Mouse (Mus musculus): ENCODE results near the gene C2cd5.
"Not testable (repeated sequence)": the region's sequence is repeated elsewhere in the genome, so short reads cannot be mapped to it uniquely, and the experiment has no call there.

C2cd5 gene

GRCm38 (mm10) chr6:143099681-143100382 is at the start of gene C2cd5:
C2cd5 (minus strand) TSS chr6:143100141.
- peak; percentile 84 for DNase-seq (ENCODE audit: low spot score)

- DNase-seq (ENCODE audit: low spot score) = no peak
Observed at GRCm38 (mm10) chr6:143148868-143149267, 48.9 kb upstream of the C2cd5 start.

GRCm38 (mm10) chr6:143146756-143147155 is 46.8 kb upstream of the C2cd5 start:
- no peak for DNase-seq (ENCODE audit: low spot score)

- DNase-seq (ENCODE audit: low spot score) = no peak
Observed at GRCm38 (mm10) chr6:143145051-143145450, 45.1 kb upstream of the C2cd5 start.

- DNase-seq (ENCODE audit: low spot score) = no peak
Observed at GRCm38 (mm10) chr6:143144556-143144955, 44.6 kb upstream of the C2cd5 start.

GRCm38 (mm10) chr6:143143775-143144273 is 43.9 kb upstream of the C2cd5 start:
- no peak for DNase-seq (ENCODE audit: low spot score)

- DNase-seq (ENCODE audit: low spot score) = no peak
Observed at GRCm38 (mm10) chr6:143143321-143143720, 43.4 kb upstream of the C2cd5 start.

- DNase-seq (ENCODE audit: low spot score) = no peak
Observed at GRCm38 (mm10) chr6:143142861-143143260, 42.9 kb upstream of the C2cd5 start.

- DNase-seq (ENCODE audit: low spot score) = not testable (repeated sequence)
Observed at GRCm38 (mm10) chr6:143141624-143142592, 42.0 kb upstream of the C2cd5 start.

GRCm38 (mm10) chr6:143140884-143141283 is 40.9 kb upstream of the C2cd5 start:
- DNase-seq (ENCODE audit: low spot score) = no peak

- DNase-seq (ENCODE audit: low spot score) = no peak
Observed at GRCm38 (mm10) chr6:143139417-143139816, 39.5 kb upstream of the C2cd5 start.

GRCm38 (mm10) chr6:143137341-143137740 is 37.4 kb upstream of the C2cd5 start:
- no peak for DNase-seq (ENCODE audit: low spot score)

- DNase-seq (ENCODE audit: low spot score) = no peak
Observed at GRCm38 (mm10) chr6:143136688-143137087, 36.7 kb upstream of the C2cd5 start.

- DNase-seq (ENCODE audit: low spot score) = no peak
Observed at GRCm38 (mm10) chr6:143135097-143135496, 35.2 kb upstream of the C2cd5 start.

GRCm38 (mm10) chr6:143133150-143133549 is 33.2 kb upstream of the C2cd5 start:
- DNase-seq (ENCODE audit: low spot score) = no peak

- no peak for DNase-seq (ENCODE audit: low spot score)
Observed at GRCm38 (mm10) chr6:143131895-143132652, 32.1 kb upstream of the C2cd5 start.

GRCm38 (mm10) chr6:143130411-143130810 is 30.5 kb upstream of the C2cd5 start:
- DNase-seq (ENCODE audit: low spot score) = no peak

- no peak for DNase-seq (ENCODE audit: low spot score)
Observed at GRCm38 (mm10) chr6:143129952-143130351, 30.0 kb upstream of the C2cd5 start.

GRCm38 (mm10) chr6:143129466-143129865 is 29.5 kb upstream of the C2cd5 start:
- DNase-seq (ENCODE audit: low spot score) = no peak

- no peak for DNase-seq (ENCODE audit: low spot score)
Observed at GRCm38 (mm10) chr6:143125721-143126120, 25.8 kb upstream of the C2cd5 start.

GRCm38 (mm10) chr6:143119325-143119724 is 19.4 kb upstream of the C2cd5 start:
- DNase-seq (ENCODE audit: low spot score) = no peak

- no peak for DNase-seq (ENCODE audit: low spot score)
Observed at GRCm38 (mm10) chr6:143116779-143117178, 16.8 kb upstream of the C2cd5 start.
